ENCODE assay signal across 11 mouse cellular contexts in the genomic region with DNA sequence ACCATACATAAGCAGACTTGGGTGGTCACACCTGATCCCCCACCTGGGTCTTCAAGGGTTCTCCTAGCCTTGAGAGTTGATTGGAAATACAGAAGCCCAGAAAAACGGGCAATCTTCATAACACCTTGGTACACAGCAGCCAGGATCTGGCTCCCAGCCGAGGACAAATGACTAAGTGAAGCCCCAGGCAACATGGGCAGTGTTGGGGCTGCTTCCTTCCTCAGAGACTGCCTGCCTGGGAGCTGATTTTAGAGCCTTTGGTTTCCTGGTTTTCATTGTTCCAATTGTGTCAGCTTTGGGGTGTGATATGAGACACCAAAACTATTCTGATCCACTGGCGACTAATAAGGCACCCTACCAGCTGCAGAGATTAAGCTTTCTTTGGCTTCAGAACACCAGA. TPM values are rescaled to one million over a fixed set of nuclear protein-coding genes. Genes with fewer than 3 reads are reported as not detected.
DNase-seq lines count a peak whose midpoint lies in the region; ATAC-seq and TF ChIP-seq lines count a peak whose summit lies in the region.
"Had no signal": no experiment of that assay in that cellular context is flagged by ENCODE, and none has a peak within 500 bp of the region (broad histone marks: within the 10 kb centered on the region; RNA-seq: fewer than 3 reads in every experiment).

No protein-coding gene starts in this region.

- WGBS in heart, embryonic 10.5 days: 62% methylated on average over 3 of the region's 3 CpGs
- WGBS in heart, embryonic 13.5 days: 60% methylated on average over 3 of the region's 3 CpGs
- 50% methylated on average over 3 of the region's 3 CpGs for WGBS in lung, postnatal 0 days
- WGBS in intestine, embryonic 16.5 days: 69% methylated on average over 3 of the region's 3 CpGs

- no peak overlapping the region for H3K4me3 ChIP-seq in heart, embryonic 10.5 days
- H3K4me3 ChIP-seq in heart, embryonic 13.5 days: no peak overlapping the region
- H3K4me3 ChIP-seq in lung, postnatal 0 days (ENCODE audit: low read depth, low read length): no peak overlapping the region
- H3K4me3 ChIP-seq in intestine, embryonic 16.5 days (ENCODE audit: low read length): no peak overlapping the region
- H3K4me3 ChIP-seq: erythroblast, embryonic 14.5 days had no signal

- peak; percentile 59 for TF ChIP-seq EP300 in lung, postnatal 0 days (IDR thresholded peaks at IDR 0.05)

- no peak overlapping the region for H3K9ac ChIP-seq in heart, embryonic 13.5 days
- H3K9ac ChIP-seq in lung, postnatal 0 days (replicated peaks; ENCODE audit: low read depth): no peak overlapping the region
- H3K9ac ChIP-seq in intestine, embryonic 16.5 days (ENCODE audit: low read depth, low read length): no peak overlapping the region

- peak; percentile 98 for DNase-seq in heart, adult 11 months
- no peak for DNase-seq in heart, embryonic 10.5 days (ENCODE audit: low spot score)
- DNase-seq in adrenal gland, postnatal 14 days: peak; percentile 82
- DNase-seq in lung, postnatal 0 days (ENCODE audit: low spot score): peak; percentile 49
- DNase-seq in layer of hippocampus, postnatal 10 days (ENCODE audit: low spot score in 2 of 2): no peak
- DNase-seq: thymus, postnatal 25 days had no signal

- no peak for TF ChIP-seq CTCF in lung, postnatal 0 days (IDR thresholded peaks at IDR 0.05)

- H3K27me3 ChIP-seq in heart, embryonic 10.5 days (ENCODE audit: insufficient read depth, poor library complexity, severe bottlenecking): peaks cover 4% of the 10 kb centered on the region; the same call in 1 of the 2 replicates
- H3K27me3 ChIP-seq in heart, embryonic 13.5 days (replicated peaks): no peaks in the 10 kb centered on the region
- H3K27me3 ChIP-seq in lung, postnatal 0 days (replicated peaks; ENCODE audit: insufficient read depth, low read length): no peaks in the 10 kb centered on the region
- no peaks in the 10 kb centered on the region; the same call in 1 of the 2 replicates for H3K27me3 ChIP-seq in intestine, embryonic 16.5 days (replicated peaks; ENCODE audit: control insufficient read depth, insufficient read depth, low read length)

- no peak for ATAC-seq in heart, embryonic 13.5 days (ENCODE audit: extremely low read depth, insufficient number of reproducible peaks, low FRiP score, low TSS enrichment)
- peak; percentile 47 for ATAC-seq in lung, postnatal 0 days
- ATAC-seq in intestine, embryonic 16.5 days: no peak
- ATAC-seq in monocyte, adult 5-6 weeks (replicated peaks; ENCODE audit: insufficient number of reproducible peaks, low FRiP score, low TSS enrichment, poor library complexity, severe bottlenecking): no peak
- ATAC-seq: CD4-positive, CD25-positive, alpha-beta regulatory T cell, adult 4 months had no signal

- no peaks in the 10 kb centered on the region for H3K36me3 ChIP-seq in heart, embryonic 10.5 days
- H3K36me3 ChIP-seq in heart, embryonic 13.5 days: no peaks in the 10 kb centered on the region
- H3K36me3 ChIP-seq in lung, postnatal 0 days (ENCODE audit: insufficient read depth, low read length): no peaks in the 10 kb centered on the region
- H3K36me3 ChIP-seq in intestine, embryonic 16.5 days (ENCODE audit: control insufficient read depth, insufficient read depth, low read length): no peaks in the 10 kb centered on the region

- peaks cover 24% of the 10 kb centered on the region for H3K4me1 ChIP-seq in heart, embryonic 10.5 days
- peaks cover 44% of the 10 kb centered on the region for H3K4me1 ChIP-seq in heart, embryonic 13.5 days
- no peaks in the 10 kb centered on the region; the same call in 1 of the 2 replicates for H3K4me1 ChIP-seq in lung, postnatal 0 days (ENCODE audit: insufficient read depth, low read depth, low read length)
- H3K4me1 ChIP-seq in intestine, embryonic 16.5 days (ENCODE audit: control insufficient read depth, insufficient read depth, low read length): no peaks in the 10 kb centered on the region

- no peaks in the 10 kb centered on the region for H3K9me3 ChIP-seq in heart, embryonic 10.5 days
- H3K9me3 ChIP-seq in heart, embryonic 13.5 days: no peaks in the 10 kb centered on the region
- no peaks in the 10 kb centered on the region for H3K9me3 ChIP-seq in lung, postnatal 0 days (ENCODE audit: low read length)
- H3K9me3 ChIP-seq in intestine, embryonic 16.5 days (ENCODE audit: control insufficient read depth, low read length): no peaks in the 10 kb centered on the region

- no peak overlapping the region for H3K4me2 ChIP-seq in heart, embryonic 13.5 days
- no peak overlapping the region for H3K4me2 ChIP-seq in lung, postnatal 0 days (replicated peaks; ENCODE audit: low read depth, low read length)
- no peak overlapping the region for H3K4me2 ChIP-seq in intestine, embryonic 16.5 days (ENCODE audit: low read depth, low read length)

- H3K27ac ChIP-seq in heart, embryonic 10.5 days: no peak overlapping the region; the same call in 1 of the 2 replicates
- H3K27ac ChIP-seq in heart, embryonic 13.5 days (replicated peaks): peak overlapping the region; percentile 38
- no peak overlapping the region for H3K27ac ChIP-seq in lung, postnatal 0 days (ENCODE audit: low read length)
- no peak overlapping the region for H3K27ac ChIP-seq in intestine, embryonic 16.5 days (ENCODE audit: low read length)

RNA-seq across cellular contexts. Expression of a gene that starts 20.0 kb away (rescaled TPM):
- 9.2 and 9.9 TPM in 2 replicates for polyA plus RNA-seq in heart, embryonic 10.5 days (2016; fragmentation: Nextera tagmentation; extraction: Ambion mirVana)
- 21.9 and 28.4 TPM in 2 replicates for total RNA-seq in adrenal gland, postnatal 14 days (2021)
- polyA plus RNA-seq in heart, embryonic 13.5 days (2015; fragmentation: Nextera tagmentation; extraction: Ambion mirVana): 10.7 and 12.1 TPM in 2 replicates
- polyA plus RNA-seq in lung, postnatal 0 days (2015; fragmentation: Nextera tagmentation; extraction: Ambion mirVana): 25.3 and 30.1 TPM in 2 replicates
- 2.7 and 3.0 TPM in 2 replicates for polyA plus RNA-seq in intestine, embryonic 16.5 days (2015; fragmentation: Nextera tagmentation; extraction: Ambion mirVana)
- total RNA-seq in layer of hippocampus, postnatal 10 days (2021): 10 to 100 TPM; 72.1 to 77.3 TPM
- total RNA-seq in monocyte, adult 5-6 weeks (2017): 0.11 to 1.6 TPM (median 0.38 TPM) in 3 replicates
- polyA plus RNA-seq: erythroblast, embryonic 14.5 days had no signal

Comparison
In these comparisons a context has a peak if more than half of its experiments do, and no peak if none do; other contexts are left out.
1. DNase-seq: peak in heart, adult 11 months (single experiment), adrenal gland, postnatal 14 days (single experiment) and lung, postnatal 0 days (single experiment); none in heart, embryonic 10.5 days (single experiment) and layer of hippocampus, postnatal 10 days (0 of 2).